Mouse (Mus musculus) liver, embryonic 14.5 days (tissue): ENCODE results near the gene Rbms3. TPM values are rescaled to one million over a fixed set of nuclear protein-coding genes. Genes with fewer than 3 reads are reported as not detected.

Experiments used
- ATAC-seq: fragments of 200-750 bp; cut with Nextera tagmentation; 2 replicates; pipeline ENCODE4 v1.8.0; 2017; ENCODE audit warnings: moderate number of reproducible peaks, mild to moderate bottlenecking, moderate library complexity; ENCODE audit not compliant: insufficient read depth
- DNase-seq, 3 experiments: peaks; one replicate each; pipeline ENCODE4 v3.0.0-alpha.2; 2012 to 2013; ENCODE audit warnings: low read depth in 3 of 3, low spot score in 3 of 3
- H3K27ac ChIP-seq: fragments of 300-500 bp; sonication (generic); 2 replicates; pipeline ENCODE4 v1.5.1; 2014; ENCODE audit warnings: moderate library complexity, mild to moderate bottlenecking, control low read depth, inconsistent platforms
- H3K27me3 ChIP-seq: fragments of 300-500 bp; sonication (generic); 2 replicates; pipeline ENCODE4 v1.6.1; 2014; ENCODE audit warnings: mild to moderate bottlenecking, low read length, moderate library complexity; ENCODE audit not compliant: control insufficient read depth, insufficient read depth
- H3K36me3 ChIP-seq: fragments of 300-500 bp; sonication (generic); replicated peaks from 2 replicates; pipeline ENCODE4 v1.6.1; 2014; ENCODE audit warnings: low read depth; ENCODE audit not compliant: control insufficient read depth, insufficient read depth
- H3K4me1 ChIP-seq, 2 experiments: fragments of 200-500 bp in 1 of 2; fragments of 300-500 bp in 1 of 2; sonication (generic) in 1 of 2; replicated peaks; 2 replicates each; pipeline ENCODE4 v1.6.1; 2012 to 2014; ENCODE audit warnings: antibody characterized with exemption in 1 of 2, inconsistent platforms in 1 of 2, low read length in 1 of 2; ENCODE audit not compliant: control insufficient read depth in 2 of 2, insufficient read depth in 2 of 2
- H3K4me2 ChIP-seq: fragments of 300-500 bp; sonication (generic); 2 replicates; pipeline ENCODE4 v1.6.1; 2014; ENCODE audit warnings: low read depth, mild to moderate bottlenecking, control low read depth, moderate library complexity
- H3K4me3 ChIP-seq, 2 experiments: fragments of 200-500 bp in 1 of 2; fragments of 300-500 bp in 1 of 2; sonication (generic) in 1 of 2; 2 replicates each; pipeline ENCODE4 v1.5.1; 2012 to 2014; ENCODE audit warnings: low read depth in 2 of 2, low read length in 2 of 2, mild to moderate bottlenecking in 2 of 2, control low read depth in 1 of 2, inconsistent platforms in 1 of 2, moderate library complexity in 1 of 2; ENCODE audit not compliant: insufficient read depth in 1 of 2
- H3K9ac ChIP-seq: fragments of 300-500 bp; sonication (generic); replicated peaks from 2 replicates; pipeline ENCODE4 v1.6.1; 2014; ENCODE audit warnings: mild to moderate bottlenecking, control low read depth, moderate library complexity
- H3K9me3 ChIP-seq: fragments of 300-500 bp; sonication (generic); 2 replicates; pipeline ENCODE4 v1.6.1; 2016; ENCODE audit warnings: low read length, mixed read lengths; ENCODE audit not compliant: control insufficient read depth
- CTCF ChIP-seq: IDR thresholded peaks from 2 replicates; pipeline ENCODE4 v1.5.1; 2016; ENCODE audit warnings: antibody characterized with exemption, low read depth, control low read depth
- EP300 ChIP-seq: IDR thresholded peaks from 2 replicates; pipeline ENCODE4 v1.6.1; 2016; ENCODE audit warnings: antibody characterized with exemption, low read depth
- WGBS: fragments of 180-500 bp; shearing (Covaris S2); extraction: QIAGEN DNeasy Blood & Tissue Kit; methylation state at CpG from one replicate; pipeline ENCODE4 v1.1.7; 2014; ENCODE audit not compliant: insufficient replicate concordance; 5-methylcytosine and 5-hydroxymethylcytosine counted together
- polyA plus RNA-seq, 2 experiments: library from polyadenylated mRNA; depleted of rRNA in 1 of 2; stranded (reverse) in 1 of 2; unstranded in 1 of 2; fragments of >200 nt; fragmentation: Nextera tagmentation in 1 of 2; extraction: Ambion mirVana in 1 of 2; gene quantifications; 2 replicates each; pipeline versions ENCODE4 v1.2.1 to v1.2.3; 2012 to 2014

Rbms3 gene
- polyA plus RNA-seq, 2 experiments: 0.88 to 2.4 TPM

DNA sequence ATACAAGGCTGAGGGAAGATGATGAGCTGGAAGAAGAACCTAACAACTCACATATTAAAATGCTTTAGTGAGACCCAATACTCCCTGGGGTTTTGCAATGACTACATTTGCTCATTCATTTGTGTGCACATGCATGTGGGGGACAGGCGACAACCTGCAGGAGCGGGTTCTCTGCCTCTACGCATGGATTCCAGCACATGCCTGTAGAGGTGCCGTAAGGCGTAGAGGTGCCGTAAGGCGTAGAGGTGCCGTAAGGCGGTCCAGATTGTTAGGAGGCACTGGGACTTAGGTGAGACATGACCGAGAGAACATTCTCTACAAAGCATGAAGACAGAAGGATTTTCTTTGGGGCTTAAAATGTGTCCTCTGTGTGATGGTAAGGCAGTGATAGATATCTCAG, 1033.7 kb downstream of the Rbms3 start:
- WGBS: 86% methylated on average over 10 of the region's 10 CpGs
- H3K4me1 ChIP-seq: no peaks in the 10 kb centered on the region
- no peak overlapping the region for H3K27ac ChIP-seq
- H3K27me3 ChIP-seq: no peaks in the 10 kb centered on the region
- no peak overlapping the region for H3K4me3 ChIP-seq
- no peaks in the 10 kb centered on the region for H3K9me3 ChIP-seq
- no peaks in the 10 kb centered on the region for H3K36me3 ChIP-seq
- TF ChIP-seq EP300 (no peak), CTCF (no peak)
- no peak for ATAC-seq
- no peak for DNase-seq
- H3K4me2 ChIP-seq: no peak overlapping the region
- no peak overlapping the region for H3K9ac ChIP-seq

- no peak overlapping the region for H3K4me3 ChIP-seq
- no peak overlapping the region for H3K4me2 ChIP-seq
- H3K9ac ChIP-seq: no peak overlapping the region
- H3K9me3 ChIP-seq: no peaks in the 10 kb centered on the region
- ATAC-seq (no peak), DNase-seq (no peak)
- no peaks in the 10 kb centered on the region for H3K36me3 ChIP-seq
- 58% methylated on average over 4 of the region's 4 CpGs for WGBS
- no peak overlapping the region for H3K27ac ChIP-seq
- H3K4me1 ChIP-seq: no peaks in the 10 kb centered on the region
- no peaks in the 10 kb centered on the region for H3K27me3 ChIP-seq
- TF ChIP-seq CTCF: no peak
- no peak for TF ChIP-seq EP300
These were observed 1037.2 kb downstream of the Rbms3 start for GRCm38 (mm10) chr9:116592486-116592885.

DNA sequence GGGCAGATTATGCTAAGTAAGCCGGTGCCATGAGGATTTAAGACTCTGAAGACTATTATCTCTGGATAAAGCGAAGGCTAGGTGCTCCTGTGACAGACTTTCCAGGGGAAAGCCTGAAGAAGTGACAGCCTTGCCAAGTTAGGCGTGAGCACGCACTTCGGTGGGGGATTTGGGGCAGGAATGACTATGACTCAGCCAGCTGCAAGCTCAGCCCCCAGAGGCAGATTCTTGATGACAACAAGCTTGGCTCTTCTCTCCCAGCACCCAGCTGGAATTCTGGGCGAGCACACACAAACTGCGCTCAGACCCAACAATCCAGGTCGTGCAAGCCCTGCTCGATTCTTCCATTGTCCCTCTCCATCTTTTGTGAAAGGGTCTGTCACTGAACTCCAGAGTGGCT, 1038.6 kb downstream of the Rbms3 start:
- no peak overlapping the region for H3K27ac ChIP-seq
- H3K27me3 ChIP-seq: no peaks in the 10 kb centered on the region
- no peaks in the 10 kb centered on the region for H3K9me3 ChIP-seq
- DNase-seq (no peak), ATAC-seq (no peak)
- H3K36me3 ChIP-seq: no peaks in the 10 kb centered on the region
- no peaks in the 10 kb centered on the region for H3K4me1 ChIP-seq
- 68% methylated on average over 9 of the region's 9 CpGs for WGBS
- H3K9ac ChIP-seq: no peak overlapping the region
- no peak overlapping the region for H3K4me2 ChIP-seq
- H3K4me3 ChIP-seq: no peak overlapping the region
- TF ChIP-seq EP300: no peak
- no peak for TF ChIP-seq CTCF

GRCm38 (mm10) chr9:116569680-116570079, 1060.0 kb downstream of the Rbms3 start:
- 27% methylated on average over 2 of the region's 2 CpGs for WGBS

DNA sequence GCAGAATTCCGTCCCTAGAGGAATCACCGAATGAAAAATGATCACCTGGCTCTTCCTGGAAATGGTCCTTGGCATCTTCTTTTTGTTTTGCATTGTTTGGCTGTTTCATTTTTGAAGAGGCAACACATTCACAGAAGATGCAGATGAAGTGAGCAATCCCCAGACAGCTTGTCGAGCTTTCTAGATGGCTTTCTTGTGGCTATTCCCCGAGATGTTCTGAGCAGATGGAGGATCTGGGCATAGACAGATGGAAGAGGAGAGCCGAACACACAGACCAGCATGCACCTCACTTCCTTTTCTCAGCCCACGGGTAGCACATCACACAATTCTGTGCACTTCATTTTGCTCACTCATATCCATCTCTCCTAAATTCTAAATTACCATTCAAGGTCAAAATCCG, 1063.0 kb downstream of the Rbms3 start:
- 58% methylated on average over 7 of the region's 7 CpGs for WGBS
- H3K4me2 ChIP-seq: no peak overlapping the region
- no peaks in the 10 kb centered on the region for H3K36me3 ChIP-seq
- TF ChIP-seq EP300: no peak
- TF ChIP-seq CTCF: no peak
- H3K9ac ChIP-seq: no peak overlapping the region
- DNase-seq: no peak
- H3K4me1 ChIP-seq: no peaks in the 10 kb centered on the region
- H3K27ac ChIP-seq: no peak overlapping the region
- no peaks in the 10 kb centered on the region for H3K9me3 ChIP-seq
- no peak for ATAC-seq
- H3K27me3 ChIP-seq: no peaks in the 10 kb centered on the region
- no peak overlapping the region for H3K4me3 ChIP-seq

More at GRCm38 (mm10) chr9:116569680-116570079, 1060.0 kb downstream of the Rbms3 start:
- TF ChIP-seq EP300: no peak
- no peak for TF ChIP-seq CTCF
- H3K4me2 ChIP-seq: no peak overlapping the region
- no peak overlapping the region for H3K4me3 ChIP-seq
- no peaks in the 10 kb centered on the region for H3K9me3 ChIP-seq
- DNase-seq (no peak), ATAC-seq (no peak)
- H3K9ac ChIP-seq: no peak overlapping the region
- no peaks in the 10 kb centered on the region for H3K27me3 ChIP-seq
- H3K4me1 ChIP-seq: no peaks in the 10 kb centered on the region
- H3K27ac ChIP-seq: no peak overlapping the region
- no peaks in the 10 kb centered on the region for H3K36me3 ChIP-seq

- Histone ChIP-seq H3K9me3 (no peaks in the 10 kb centered on the region), H3K36me3 (no peaks in the 10 kb centered on the region), H3K4me3 (no peak overlapping the region), H3K4me2 (no peak overlapping the region), H3K9ac (no peak overlapping the region), H3K27me3 (no peaks in the 10 kb centered on the region), H3K27ac (no peak overlapping the region), H3K4me1 (no peaks in the 10 kb centered on the region)
- 64% methylated on average over 5 of the region's 5 CpGs for WGBS
- DNase-seq (no peak), ATAC-seq (no peak)
- TF ChIP-seq EP300 (no peak), CTCF (no peak)
These were observed 1071.9 kb downstream of the Rbms3 start for GRCm38 (mm10) chr9:116557781-116558180.
